Mouse (Mus musculus): ENCODE data around the gene Dcun1d3. TPM values are rescaled to one million over a fixed set of nuclear protein-coding genes. Genes with fewer than 3 reads are reported as not detected.

Dcun1d3 gene
- 0.83 and 0.99 TPM in 2 replicates for polyA plus RNA-seq (2012; rRNA removed)

GRCm38 (mm10) chr7:119895639-119896512 is at the start of gene Dcun1d3, which contains the start of gene Lyrm1:
Dcun1d3 (minus strand) TSS chr7:119896298.
Lyrm1 (plus strand) TSS chr7:119895861.

Other genes starting within 250 kb of the Dcun1d3 start
- not detected in 2 replicates for gene Acsm4, start 206.3 kb downstream of the Dcun1d3 start, polyA plus RNA-seq (2012; rRNA removed)
- gene Thumpd1, start 175.5 kb downstream of the Dcun1d3 start, polyA plus RNA-seq (2012; rRNA removed): 15.8 and 17.3 TPM in 2 replicates
- gene Acsm3, start 135.4 kb downstream of the Dcun1d3 start, polyA plus RNA-seq (2012; rRNA removed): 2.1 TPM in 2 replicates
- gene Rexo5, start 102.3 kb downstream of the Dcun1d3 start, polyA plus RNA-seq (2012; rRNA removed): 12.4 and 13.2 TPM in 2 replicates
- gene Eri2, start 102.2 kb downstream of the Dcun1d3 start, polyA plus RNA-seq (2012; rRNA removed): 4.2 and 4.9 TPM in 2 replicates
- 1.5 and 1.7 TPM in 2 replicates for gene Lyrm1, start 437 bp downstream of the Dcun1d3 start, polyA plus RNA-seq (2012; rRNA removed)
- gene Dnah3, start 199.0 kb upstream of the Dcun1d3 start, polyA plus RNA-seq (2012; rRNA removed): not detected in 2 replicates
- gene Tmem159, start 206.1 kb upstream of the Dcun1d3 start, polyA plus RNA-seq (2012; rRNA removed): 0.85 and 0.86 TPM in 2 replicates
- gene Zp2, start 249.0 kb upstream of the Dcun1d3 start, polyA plus RNA-seq (2012; rRNA removed): 0.03 TPM in 1 of 2 replicates, not detected in the other

Data from liver, embryonic 14 days (tissue).